Mouse (Mus musculus) liver, postnatal 0 days (tissue): Measurements from ENCODE around the gene Susd1. TPM values are rescaled to one million over a fixed set of nuclear protein-coding genes. Genes with fewer than 3 reads are reported as not detected.

ENCODE experiments used
- ATAC-seq: fragments of 200-750 bp; cut with Nextera tagmentation; 2 replicates; pipeline ENCODE4 v1.8.0; 2017; ENCODE audit warnings: mild to moderate bottlenecking, moderate library complexity
- DNase-seq: peaks from one replicate; pipeline ENCODE4 v3.0.0-alpha.2; 2016
- H3K27ac ChIP-seq: fragments of 300-500 bp; sonication (generic); 2 replicates; pipeline ENCODE4 v1.5.1; 2014; ENCODE audit warnings: antibody characterized with exemption, moderate library complexity, mild to moderate bottlenecking, low read depth
- H3K27me3 ChIP-seq: fragments of 300-500 bp; sonication (generic); 2 replicates; pipeline ENCODE4 v1.6.1; 2014; ENCODE audit warnings: low read length, control low read depth, mixed read lengths; ENCODE audit not compliant: insufficient read depth
- H3K36me3 ChIP-seq: fragments of 300-500 bp; sonication (generic); replicated peaks from 2 replicates; pipeline ENCODE4 v1.6.1; 2014; ENCODE audit warnings: mild to moderate bottlenecking, control low read depth, low read length, moderate library complexity, mixed read lengths; ENCODE audit not compliant: insufficient read depth
- H3K4me1 ChIP-seq: fragments of 300-500 bp; sonication (generic); 2 replicates; pipeline ENCODE4 v1.6.1; 2014; ENCODE audit warnings: antibody characterized with exemption, mild to moderate bottlenecking, control low read depth; ENCODE audit not compliant: insufficient read depth
- H3K4me2 ChIP-seq: fragments of 300-500 bp; sonication (generic); 2 replicates; pipeline ENCODE4 v1.6.1; 2014; ENCODE audit warnings: low read depth, mild to moderate bottlenecking, low read length, moderate library complexity, mixed read lengths
- H3K4me3 ChIP-seq: fragments of 300-500 bp; sonication (generic); 2 replicates; pipeline ENCODE4 v1.5.1; 2014; ENCODE audit warnings: low read depth, low read length
- H3K9ac ChIP-seq: fragments of 300-500 bp; sonication (generic); replicated peaks from 2 replicates; pipeline ENCODE4 v1.6.1; 2014; ENCODE audit warnings: mild to moderate bottlenecking, moderate library complexity
- H3K9me3 ChIP-seq: fragments of 300-500 bp; sonication (generic); 2 replicates; pipeline ENCODE4 v1.6.1; 2016; ENCODE audit warnings: mild to moderate bottlenecking, control low read depth, low read length, mixed read lengths
- CTCF ChIP-seq: sonication (generic); IDR thresholded peaks from 2 replicates; pipeline ENCODE4 v1.5.1; 2016; ENCODE audit warnings: antibody characterized with exemption, low read depth
- EP300 ChIP-seq: IDR thresholded peaks from 2 replicates; pipeline ENCODE4 v1.6.1; 2016; ENCODE audit warnings: antibody characterized with exemption, low read depth, mild to moderate bottlenecking
- WGBS: fragments of 180-500 bp; shearing (Covaris S2); extraction: QIAGEN DNeasy Blood & Tissue Kit; methylation state at CpG from one replicate; pipeline ENCODE4 v1.1.7; 2014; ENCODE audit not compliant: insufficient replicate concordance; 5-methylcytosine and 5-hydroxymethylcytosine counted together
- polyA plus RNA-seq: library from polyadenylated mRNA; unstranded; fragments of >200 nt; fragmentation: Nextera tagmentation; extraction: Ambion mirVana; gene quantifications from 2 replicates; pipeline ENCODE4 v1.2.1, GENCODE M21; 2015

Susd1 gene
- polyA plus RNA-seq, 1 experiment from 2014 or later: 7.2 TPM

GRCm38 (mm10) chr4:59282699-59283487 is 155.5 kb downstream of the Susd1 start:
- Histone ChIP-seq H3K4me2 (no peak overlapping the region), H3K36me3 (no peaks in the 10 kb centered on the region), H3K9ac (no peak overlapping the region), H3K9me3 (no peaks in the 10 kb centered on the region), H3K4me3 (no peak overlapping the region), H3K27ac (no peak overlapping the region; the same call in 1 of the 2 replicates), H3K4me1 (peaks cover 7% of the 10 kb centered on the region), H3K27me3 (no peaks in the 10 kb centered on the region)
- ATAC-seq (no peak), DNase-seq (no peak)
- TF ChIP-seq CTCF (no peak), EP300 (no peak)
- WGBS: 43% methylated on average over 8 of the region's 8 CpGs

GRCm38 (mm10) chr4:59282137-59282536 is 156.3 kb downstream of the Susd1 start:
- ATAC-seq (no peak), DNase-seq (no peak)
- Histone ChIP-seq H3K27ac (no peak overlapping the region), H3K4me1 (peaks cover 8% of the 10 kb centered on the region), H3K36me3 (no peaks in the 10 kb centered on the region), H3K9ac (no peak overlapping the region), H3K4me3 (no peak overlapping the region), H3K4me2 (no peak overlapping the region), H3K27me3 (no peaks in the 10 kb centered on the region), H3K9me3 (no peaks in the 10 kb centered on the region)
- WGBS: 55% methylated on average over 7 of the region's 7 CpGs
- TF ChIP-seq EP300 (no peak), CTCF (no peak)

GRCm38 (mm10) chr4:59280876-59281275 is 157.6 kb downstream of the Susd1 start:
- Histone ChIP-seq H3K4me1 (peaks cover 11% of the 10 kb centered on the region), H3K9ac (no peak overlapping the region), H3K4me3 (no peak overlapping the region), H3K27ac (no peak overlapping the region), H3K9me3 (no peaks in the 10 kb centered on the region), H3K4me2 (no peak overlapping the region), H3K36me3 (no peaks in the 10 kb centered on the region), H3K27me3 (no peaks in the 10 kb centered on the region)
- TF ChIP-seq CTCF (no peak), EP300 (peak; percentile 52; the same call in 1 of the 2 replicates)
- ATAC-seq (no peak), DNase-seq (no peak)
- WGBS: 23% methylated on average over 5 of the region's 5 CpGs

GRCm38 (mm10) chr4:59279111-59279510 is 159.3 kb downstream of the Susd1 start:
- Histone ChIP-seq H3K27me3 (no peaks in the 10 kb centered on the region), H3K4me3 (no peak overlapping the region), H3K4me2 (no peak overlapping the region), H3K36me3 (no peaks in the 10 kb centered on the region), H3K4me1 (peaks cover 19% of the 10 kb centered on the region), H3K27ac (no peak overlapping the region), H3K9me3 (no peaks in the 10 kb centered on the region), H3K9ac (no peak overlapping the region)
- TF ChIP-seq EP300 (no peak), CTCF (no peak)
- DNase-seq (no peak), ATAC-seq (no peak)
- 80% methylated on average over 5 of the region's 5 CpGs for WGBS

- TF ChIP-seq EP300: no peak
- peak; percentile 46 for TF ChIP-seq CTCF
- ATAC-seq: no peak
- H3K4me3 ChIP-seq: no peak overlapping the region
- H3K4me1 ChIP-seq: peaks cover 23% of the 10 kb centered on the region
- peak; percentile 61 for DNase-seq
- no peak overlapping the region for H3K9ac ChIP-seq
- 0 out of 2 replicates have a peak overlapping the region, but pooled peaks have one; percentile 2 for H3K4me2 ChIP-seq
- H3K9me3 ChIP-seq: no peaks in the 10 kb centered on the region
- WGBS: 64% methylated on average over 7 of the region's 7 CpGs
- H3K27me3 ChIP-seq: no peaks in the 10 kb centered on the region
- H3K27ac ChIP-seq: no peak overlapping the region
- H3K36me3 ChIP-seq: no peaks in the 10 kb centered on the region
These were observed 160.0 kb downstream of the Susd1 start for GRCm38 (mm10) chr4:59278410-59278809.

- ATAC-seq (no peak), DNase-seq (no peak)
- no peaks in the 10 kb centered on the region for H3K36me3 ChIP-seq
- no peak overlapping the region for H3K4me2 ChIP-seq
- H3K27me3 ChIP-seq: no peaks in the 10 kb centered on the region
- 68% methylated on average over 9 of the region's 9 CpGs for WGBS
- no peaks in the 10 kb centered on the region for H3K9me3 ChIP-seq
- H3K9ac ChIP-seq: no peak overlapping the region
- TF ChIP-seq EP300: no peak
- TF ChIP-seq CTCF: no peak
- no peak overlapping the region for H3K27ac ChIP-seq
- H3K4me3 ChIP-seq: no peak overlapping the region
- H3K4me1 ChIP-seq: peaks cover 23% of the 10 kb centered on the region
These were observed 160.5 kb downstream of the Susd1 start for GRCm38 (mm10) chr4:59277958-59278357.
